Mouse (Mus musculus) kidney, embryonic 15.5 days (tissue): ENCODE measurements around the gene Tas2r131. TPM values are rescaled to one million over a fixed set of nuclear protein-coding genes. Genes with fewer than 3 reads are reported as not detected.
"Not testable (repeated sequence)": the region's sequence is repeated elsewhere in the genome, so short reads cannot be mapped to it uniquely, and the experiment has no call there.

Experiments
- ATAC-seq: fragments of 200-750 bp; cut with Nextera tagmentation; replicated peaks from 2 replicates; pipeline ENCODE4 v1.8.0; 2017; ENCODE audit warnings: moderate TSS enrichment; ENCODE audit not compliant: low FRiP score
- H3K27ac ChIP-seq: fragments of 300-500 bp; sonication (generic); 2 replicates; pipeline ENCODE4 v1.5.1; 2015; ENCODE audit warnings: mild to moderate bottlenecking, inconsistent platforms
- H3K27me3 ChIP-seq: fragments of 300-500 bp; sonication (generic); 2 replicates; pipeline ENCODE4 v1.6.1; 2015; ENCODE audit warnings: inconsistent platforms
- H3K36me3 ChIP-seq: fragments of 300-500 bp; sonication (generic); 2 replicates; pipeline ENCODE4 v1.6.1; 2015; ENCODE audit warnings: inconsistent platforms
- H3K4me1 ChIP-seq: fragments of 300-500 bp; sonication (generic); 2 replicates; pipeline ENCODE4 v1.6.1; 2015; ENCODE audit warnings: inconsistent platforms
- H3K4me2 ChIP-seq: fragments of 300-500 bp; sonication (generic); 2 replicates; pipeline ENCODE4 v1.6.1; 2015; ENCODE audit warnings: moderate library complexity, mild to moderate bottlenecking, inconsistent platforms
- H3K4me3 ChIP-seq: fragments of 300-500 bp; sonication (generic); replicated peaks from 2 replicates; pipeline ENCODE4 v1.5.1; 2015; ENCODE audit warnings: mild to moderate bottlenecking, inconsistent platforms
- H3K9ac ChIP-seq: fragments of 300-500 bp; sonication (generic); 2 replicates; pipeline ENCODE4 v1.6.1; 2015; ENCODE audit warnings: mild to moderate bottlenecking, inconsistent platforms
- H3K9me3 ChIP-seq: fragments of 300-500 bp; sonication (generic); replicated peaks from 2 replicates; pipeline ENCODE4 v1.6.1; 2016; ENCODE audit warnings: inconsistent platforms
- WGBS: fragments of 180-500 bp; shearing (Covaris S2); methylation state at CpG from one replicate; pipeline ENCODE4 v1.1.7; 2015; ENCODE audit warnings: mixed read lengths; 5-methylcytosine and 5-hydroxymethylcytosine counted together
- polyA plus RNA-seq: library from polyadenylated mRNA; unstranded; fragments of >200 nt; fragmentation: Nextera tagmentation; extraction: Ambion mirVana; gene quantifications from 2 replicates; pipeline ENCODE4 v1.2.1, GENCODE M21; 2015

Gene Tas2r131
- not detected in 2 replicates for polyA plus RNA-seq

DNA sequence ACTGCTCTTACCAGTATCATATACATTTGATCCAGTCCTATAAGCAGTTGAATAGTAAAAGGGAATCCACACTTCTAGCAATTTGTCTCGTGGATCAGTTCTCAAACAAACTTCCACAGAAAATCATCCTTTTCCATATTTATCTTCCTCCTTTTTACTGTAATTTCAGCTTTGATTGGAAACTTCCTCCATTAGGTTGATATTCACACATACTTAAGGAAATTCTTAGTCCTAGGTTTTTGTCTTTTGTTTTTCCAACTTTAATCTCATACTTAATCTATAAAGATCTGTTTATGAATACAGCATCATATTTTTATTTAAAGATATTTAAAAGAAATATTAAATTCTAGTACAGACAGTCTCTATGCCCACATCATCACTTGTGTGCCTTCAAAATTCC, at the start of gene Tas2r131:
Gene Tas2r131, minus strand, starts transcription at position 101 of the 400 bp plus-strand sequence.
- H3K36me3 ChIP-seq: no peaks in the 10 kb centered on the region
- no peak within 1 kb of the TSS for H3K4me2 ChIP-seq
- H3K9me3 ChIP-seq: no peaks in the 10 kb centered on the region
- no peak within 1 kb of the TSS for H3K4me3 ChIP-seq
- H3K4me1 ChIP-seq: no peaks in the 10 kb centered on the region
- no peaks in the 10 kb centered on the region for H3K27me3 ChIP-seq
- H3K9ac ChIP-seq: no peak within 1 kb of the TSS
- ATAC-seq: no peak
- no peak within 1 kb of the TSS for H3K27ac ChIP-seq
- WGBS: 68% methylated on average over 1 of the region's 1 CpGs

DNA sequence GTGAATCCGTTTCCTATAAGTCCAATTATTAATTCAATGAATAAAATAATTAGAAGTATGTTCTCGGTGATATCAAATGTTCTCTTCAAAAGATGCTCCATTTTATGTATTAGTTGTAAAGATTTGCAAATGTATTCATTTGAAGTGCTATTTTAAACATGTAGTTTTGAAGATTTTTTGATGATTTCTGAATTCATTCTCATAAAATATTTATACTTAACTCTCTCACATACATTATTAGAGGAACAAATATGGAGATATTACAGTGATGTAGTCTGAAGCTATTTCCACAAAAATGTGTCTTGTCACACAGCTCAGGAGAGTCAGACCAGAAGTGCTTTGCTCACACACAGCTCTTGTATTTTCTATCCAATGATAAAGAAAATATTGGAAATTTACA, 23.1 kb upstream of the Tas2r131 start, which contains the start of gene Tas2r109:
Gene Tas2r109, minus strand, starts transcription at position 101 of the 400 bp plus-strand sequence.
- ATAC-seq: no peak
- Histone ChIP-seq H3K4me1 (no peaks in the 10 kb centered on the region), H3K36me3 (no peaks in the 10 kb centered on the region), H3K27ac (no peak within 1 kb of the TSS), H3K4me2 (no peak within 1 kb of the TSS), H3K27me3 (no peaks in the 10 kb centered on the region), H3K9me3 (no peaks in the 10 kb centered on the region), H3K4me3 (no peak within 1 kb of the TSS), H3K9ac (no peak within 1 kb of the TSS)
- 89% methylated on average over 2 of the region's 2 CpGs for WGBS

- H3K27ac ChIP-seq: no peak within 1 kb of the TSS
- H3K4me3 ChIP-seq: no peak within 1 kb of the TSS
- WGBS: 80% methylated on average over 2 of the region's 2 CpGs
- H3K36me3 ChIP-seq: no peaks in the 10 kb centered on the region
- ATAC-seq: no peak
- no peaks in the 10 kb centered on the region for H3K27me3 ChIP-seq
- no peaks in the 10 kb centered on the region for H3K9me3 ChIP-seq
- no peak within 1 kb of the TSS for H3K4me2 ChIP-seq
- no peak within 1 kb of the TSS for H3K9ac ChIP-seq
- no peaks in the 10 kb centered on the region for H3K4me1 ChIP-seq
Observed at GRCm38 (mm10) chr6:132950802-132951201, 6.9 kb downstream of the Tas2r131 start, which contains the start of gene Tas2r129. TSS of gene Tas2r129 (plus strand) at chr6:132951102.

- not testable (repeated sequence) for H3K27ac ChIP-seq, H3K4me1 ChIP-seq, H3K9ac ChIP-seq, H3K4me3 ChIP-seq, H3K9me3 ChIP-seq, H3K36me3 ChIP-seq, ATAC-seq, H3K4me2 ChIP-seq, H3K27me3 ChIP-seq
Observed at GRCm38 (mm10) chr6:132941376-132941775, 16.3 kb downstream of the Tas2r131 start.

- WGBS: 86% methylated on average over 3 of the region's 3 CpGs
- Histone ChIP-seq H3K4me3 (no peak within 1 kb of the TSS), H3K27me3 (no peaks in the 10 kb centered on the region), H3K36me3 (no peaks in the 10 kb centered on the region), H3K4me1 (no peaks in the 10 kb centered on the region), H3K4me2 (no peak within 1 kb of the TSS), H3K9me3 (no peaks in the 10 kb centered on the region), H3K9ac (no peak within 1 kb of the TSS), H3K27ac (no peak within 1 kb of the TSS)
- no peak for ATAC-seq
Observed at GRCm38 (mm10) chr6:132909351-132909750, 48.4 kb downstream of the Tas2r131 start, which contains the start of gene Tas2r125. TSS of gene Tas2r125 (plus strand) at chr6:132909651.

Other genes starting within 250 kb of the Tas2r131 start
- not detected in 2 replicates for gene Tas2r122, start 246.0 kb downstream of the Tas2r131 start, polyA plus RNA-seq
- gene Tas2r115, start 219.9 kb downstream of the Tas2r131 start, polyA plus RNA-seq: not detected in 2 replicates
- gene Tas2r124, start 203.2 kb downstream of the Tas2r131 start, polyA plus RNA-seq: not detected in 2 replicates
- not detected in 2 replicates for gene Tas2r102, start 195.8 kb downstream of the Tas2r131 start, polyA plus RNA-seq
- gene Tas2r136, start 179.8 kb downstream of the Tas2r131 start, polyA plus RNA-seq: not detected in 2 replicates
- gene Tas2r117, start 155.1 kb downstream of the Tas2r131 start, polyA plus RNA-seq: not detected in 2 replicates
- not detected in 2 replicates for gene Tas2r123, start 110.8 kb downstream of the Tas2r131 start, polyA plus RNA-seq
- not detected in 2 replicates for gene Tas2r116, start 102.5 kb downstream of the Tas2r131 start, polyA plus RNA-seq
- gene Tas2r110, start 89.9 kb downstream of the Tas2r131 start, polyA plus RNA-seq: not detected in 2 replicates
- gene Tas2r113, start 64.9 kb downstream of the Tas2r131 start, polyA plus RNA-seq: not detected in 2 replicates
- gene Tas2r125, start 48.3 kb downstream of the Tas2r131 start, polyA plus RNA-seq: not detected in 2 replicates
- not detected in 2 replicates for gene Tas2r129, start 6.8 kb downstream of the Tas2r131 start, polyA plus RNA-seq
- gene Tas2r109, start 23.0 kb upstream of the Tas2r131 start, polyA plus RNA-seq: not detected in 2 replicates
- not detected in 2 replicates for gene Tas2r103, start 79.2 kb upstream of the Tas2r131 start, polyA plus RNA-seq
- not detected in 2 replicates for gene Tas2r140, start 97.9 kb upstream of the Tas2r131 start, polyA plus RNA-seq
- 85.2 and 93.2 TPM in 2 replicates for gene Smim10l1, start 147.0 kb upstream of the Tas2r131 start, polyA plus RNA-seq